Mouse (Mus musculus): ENCODE measurements around the gene Eif6.

Gene Eif6

DNA sequence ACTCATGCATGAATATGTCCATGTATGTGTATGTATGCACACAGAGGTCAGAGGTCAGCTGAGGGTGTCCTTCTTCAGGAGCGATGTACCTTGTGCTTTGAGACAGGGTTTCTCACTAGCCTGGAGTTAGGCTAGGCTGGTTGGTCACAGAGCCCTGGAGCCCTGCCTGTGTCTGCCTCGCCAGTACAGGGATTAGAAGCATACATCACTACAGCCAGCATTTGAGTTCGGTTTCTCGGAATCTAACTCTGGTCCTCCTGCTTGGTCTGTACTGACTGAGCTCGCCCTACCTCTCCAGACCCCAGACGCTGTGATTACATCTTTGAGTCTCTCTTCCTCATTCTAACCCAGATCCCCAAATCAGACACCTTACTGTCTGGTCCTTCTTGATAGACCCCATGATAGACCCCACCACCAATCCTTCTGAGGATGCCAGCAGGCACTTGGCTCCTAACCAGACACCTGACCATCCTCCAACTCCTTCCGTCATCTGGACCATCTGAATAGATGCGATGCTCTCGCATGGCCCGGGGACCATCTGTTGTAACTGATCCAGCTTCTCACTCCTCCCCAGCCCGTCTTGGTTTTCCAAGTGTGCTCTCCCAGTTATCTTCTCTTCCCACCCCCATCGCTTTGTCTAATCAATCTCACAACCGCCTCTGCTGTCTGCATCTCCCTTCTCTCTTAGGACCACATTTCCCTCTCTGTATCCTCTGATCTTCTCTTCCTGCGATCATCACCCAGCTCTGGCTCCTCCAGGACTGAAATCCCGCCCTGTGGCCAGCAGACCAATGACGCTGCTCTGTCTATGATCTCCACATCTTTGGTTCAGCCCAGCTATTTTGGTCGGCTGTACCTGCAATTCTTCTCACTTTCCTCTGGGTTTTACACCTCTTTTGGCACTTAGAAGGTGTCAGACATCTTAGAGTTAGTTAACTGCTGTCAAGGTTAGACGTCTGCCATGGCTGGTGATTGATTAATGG is 38.5 kb downstream of the Eif6 start:
- DNase-seq (ENCODE audit: low spot score), result no peak

DNA sequence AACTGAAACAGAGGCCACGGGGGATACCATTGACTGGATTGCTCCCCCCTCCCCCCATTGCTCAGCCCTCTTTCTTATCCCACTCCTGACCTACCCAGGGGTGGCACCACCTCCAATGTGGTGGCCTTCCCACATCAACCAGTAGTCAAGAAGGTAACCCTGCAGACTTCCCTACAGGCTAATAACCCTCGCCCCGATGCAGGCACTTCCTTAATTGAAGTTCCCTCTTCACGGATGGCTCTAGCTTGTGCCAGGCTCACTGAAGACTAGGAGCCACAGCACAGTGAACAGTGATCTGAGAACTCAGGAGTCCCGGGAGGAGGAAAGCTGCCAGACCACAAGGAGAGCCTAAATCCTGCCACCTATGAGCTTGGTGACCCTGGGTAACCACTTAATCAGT is 39.8 kb downstream of the Eif6 start:
- DNase-seq (ENCODE audit: low spot score), result no peak

DNA sequence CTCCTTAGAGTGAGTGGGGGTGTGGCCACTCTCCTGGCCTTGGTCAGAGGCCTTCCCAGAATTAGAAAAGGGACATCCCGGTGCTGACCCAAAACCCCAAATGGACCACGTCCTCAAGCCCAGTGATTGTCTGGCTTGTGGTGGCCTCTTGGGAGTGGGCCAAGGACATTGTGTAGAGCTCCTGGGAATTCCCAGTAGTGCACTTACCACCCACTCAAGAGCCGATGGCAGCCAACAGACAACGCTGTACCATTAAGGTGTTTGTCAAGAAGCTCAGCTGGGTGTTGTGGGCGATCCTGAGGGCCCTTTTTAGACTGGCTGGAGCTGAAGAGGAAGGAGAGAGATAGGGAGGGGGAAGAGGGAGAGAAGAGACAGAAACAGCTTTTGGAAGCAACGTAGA is 42.2 kb downstream of the Eif6 start:
- DNase-seq (ENCODE audit: low spot score), result no peak

DNA sequence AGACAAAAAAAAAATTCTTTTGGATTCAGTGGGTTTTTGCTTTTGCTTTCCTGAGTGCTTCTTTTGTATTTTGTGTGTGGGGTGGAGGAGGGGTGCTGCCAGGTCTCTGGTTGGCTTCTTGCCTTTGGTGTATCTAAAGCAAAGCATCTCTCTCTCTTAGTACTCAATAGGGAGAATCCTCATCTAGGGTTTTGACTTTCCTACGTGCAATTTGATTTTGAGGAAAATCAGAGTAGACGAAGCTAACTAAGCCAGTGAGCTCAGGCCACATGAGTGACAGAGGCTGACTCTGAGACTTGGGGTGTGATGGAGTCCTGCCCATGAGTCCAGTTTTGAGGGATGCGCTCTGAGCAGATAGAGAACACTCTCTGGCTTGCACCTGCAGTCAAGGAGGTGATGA is 47.2 kb downstream of the Eif6 start:
- DNase-seq (ENCODE audit: low spot score), result no peak

DNA sequence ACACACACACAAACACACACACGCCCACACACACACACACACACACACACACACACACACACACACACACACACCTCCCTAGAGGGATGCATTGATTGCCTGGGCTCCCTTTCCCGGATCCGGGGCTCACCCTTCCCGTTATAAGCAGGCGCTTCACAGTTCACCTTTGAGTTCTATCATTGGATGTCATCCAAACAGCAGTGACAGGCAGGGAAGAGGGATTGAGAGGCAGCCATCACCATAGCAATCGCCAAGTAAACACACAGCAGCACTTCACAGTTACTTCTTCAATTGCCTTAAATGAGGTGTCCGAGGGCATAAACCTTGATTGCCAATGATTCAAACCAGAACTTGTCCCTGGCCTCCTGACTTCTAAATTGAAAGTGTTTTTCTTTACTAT is 47.7 kb downstream of the Eif6 start:
- DNase-seq (ENCODE audit: low spot score), result no peak

DNA sequence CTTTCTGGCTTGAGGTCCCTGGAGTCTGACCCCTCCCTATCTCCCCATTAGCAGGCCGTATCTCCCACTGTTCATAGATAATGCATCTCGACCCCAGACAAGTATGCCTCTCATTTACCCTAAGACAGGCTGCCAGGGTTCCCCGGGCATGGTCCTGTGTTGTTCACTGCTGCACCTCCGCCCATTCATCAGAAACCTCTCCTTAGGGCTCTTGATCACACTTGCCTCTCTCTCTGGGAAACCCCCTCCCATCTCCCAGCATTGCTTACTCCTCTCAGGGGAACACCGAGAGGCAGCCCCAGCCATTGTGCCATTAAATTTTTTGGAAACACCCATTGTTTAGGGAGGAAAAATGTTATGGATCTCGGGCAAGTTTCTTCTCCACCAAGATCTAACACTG is 48.7 kb downstream of the Eif6 start:
- DNase-seq (ENCODE audit: low spot score), result no peak

DNA sequence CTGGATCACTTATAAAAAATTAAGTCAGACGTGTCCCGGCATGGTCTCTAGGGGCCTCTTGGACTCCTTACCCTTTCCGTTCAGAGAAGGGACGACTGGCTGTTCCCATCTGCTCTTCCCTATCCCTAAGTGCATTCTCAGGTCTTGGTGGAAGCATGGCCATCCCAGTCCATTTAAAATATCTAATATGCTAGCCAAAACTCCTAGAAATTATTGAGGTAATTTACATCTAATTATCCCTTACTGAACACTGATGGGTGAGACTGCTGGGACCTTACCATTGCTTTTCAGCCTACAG is 49.1 kb downstream of the Eif6 start:
- no peak for DNase-seq (ENCODE audit: low spot score)

DNA sequence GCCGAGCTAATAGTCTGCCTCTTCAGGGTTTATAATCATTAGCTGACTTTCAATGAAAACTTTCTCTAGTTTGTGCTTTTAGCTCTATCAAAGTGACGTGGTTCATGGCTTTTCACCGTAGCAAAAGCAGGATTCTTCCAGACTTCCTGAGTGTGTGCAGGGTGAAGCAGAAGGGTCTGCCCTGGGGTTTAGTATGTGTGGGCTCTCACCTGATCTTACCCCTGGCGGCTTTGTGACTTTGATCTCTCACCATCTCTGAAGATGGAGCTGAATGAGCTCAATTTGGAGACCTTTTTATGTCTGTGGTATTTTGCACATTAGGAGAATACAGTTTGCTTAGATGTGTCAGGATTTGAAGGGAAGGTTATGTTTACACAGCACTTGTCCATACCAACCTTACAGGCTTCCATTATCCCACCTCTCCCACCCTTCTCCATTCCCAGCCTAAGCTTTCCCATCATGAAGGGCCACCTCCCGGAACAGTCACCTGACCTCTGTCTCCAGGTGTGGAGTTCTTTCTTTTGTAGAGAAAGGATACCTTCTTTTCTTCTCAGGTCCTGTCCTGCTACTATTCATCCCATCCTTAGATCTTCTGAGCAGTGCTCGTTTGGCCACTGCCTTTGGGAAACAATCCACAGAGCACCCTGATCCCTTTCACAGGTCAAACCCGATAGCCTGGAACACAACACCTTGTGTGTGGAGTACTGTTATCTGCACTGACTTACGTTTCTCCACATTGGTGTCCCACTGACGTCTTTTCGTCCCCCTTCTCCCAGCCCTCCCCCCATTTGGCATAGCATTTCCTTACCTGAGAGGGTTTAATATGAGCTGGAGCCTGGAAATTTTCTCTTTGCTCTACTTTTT is 49.7 kb downstream of the Eif6 start:
- no peak for DNase-seq (ENCODE audit: low spot score)

DNA sequence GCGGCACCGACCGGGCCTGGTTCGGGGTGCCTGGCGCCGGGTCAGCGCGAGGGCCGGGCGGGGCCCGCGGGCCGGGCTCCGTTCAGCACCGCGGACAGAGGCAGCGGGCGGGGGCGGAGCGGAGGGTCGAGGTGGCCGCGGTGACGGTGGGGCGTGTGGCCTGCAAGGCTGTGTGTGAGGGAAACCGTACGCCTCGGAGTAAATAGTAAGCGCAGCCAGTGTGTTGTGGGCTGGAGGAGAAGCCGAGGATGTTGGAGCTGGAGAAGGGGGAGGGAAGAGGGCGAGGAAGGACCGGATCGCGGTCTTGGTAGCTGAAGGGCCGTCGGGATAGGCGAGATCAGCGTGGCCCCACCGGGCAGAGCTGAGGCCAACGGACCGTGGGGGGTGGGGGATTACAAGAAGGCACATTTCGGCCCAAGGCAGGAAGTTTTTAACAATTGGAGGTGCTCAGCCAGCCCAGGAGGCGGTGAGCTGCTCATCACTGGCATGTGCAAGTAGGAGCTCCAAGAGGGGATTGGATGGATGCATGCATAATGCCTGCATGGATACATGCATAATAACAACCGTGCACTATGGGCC is 51.0 kb downstream of the Eif6 start:
- no peak for DNase-seq (ENCODE audit: low spot score)

DNA sequence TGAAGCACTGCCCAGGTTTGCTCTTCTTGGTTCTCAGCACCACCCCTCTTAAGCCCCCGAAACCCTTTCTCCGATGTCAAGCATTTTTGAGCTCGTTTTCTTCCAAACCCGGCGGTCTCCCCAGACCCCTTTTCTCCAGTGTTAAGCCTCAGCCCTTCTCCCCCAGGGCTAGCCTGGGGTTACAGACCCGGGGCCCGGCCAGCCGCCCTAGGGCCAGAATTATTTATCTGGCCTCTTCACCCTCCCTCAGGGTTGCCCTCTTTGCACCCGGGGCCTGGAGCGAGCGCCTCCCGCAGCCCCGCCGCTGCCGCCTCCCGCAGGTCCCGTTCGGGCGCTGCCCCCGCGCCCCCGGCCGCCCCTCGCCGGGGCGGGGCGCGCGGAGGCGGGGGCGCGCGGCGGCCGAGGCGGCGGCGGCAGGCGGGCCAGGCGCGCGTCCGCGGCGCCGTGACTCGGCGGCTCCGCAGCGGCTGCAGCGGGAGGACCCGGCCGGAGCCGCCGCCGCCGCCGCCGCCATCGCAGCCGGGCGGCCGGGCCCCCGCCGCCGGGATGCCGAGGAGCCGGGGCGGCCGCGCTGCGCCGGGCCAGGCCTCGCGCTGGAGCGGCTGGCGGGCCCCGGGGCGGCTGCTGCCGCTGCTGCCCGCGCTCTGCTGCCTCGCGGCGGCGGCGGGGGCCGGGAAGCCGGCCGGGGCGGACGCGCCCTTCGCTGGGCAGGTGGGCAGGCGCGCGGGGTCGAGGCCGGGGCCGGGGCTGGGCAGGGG is 51.6 kb downstream of the Eif6 start, which contains the start of gene Mmp24:
Gene Mmp24, plus strand, starts transcription at position 416 of the 758 bp plus-strand sequence.
- DNase-seq (ENCODE audit: low spot score), result no peak

DNA sequence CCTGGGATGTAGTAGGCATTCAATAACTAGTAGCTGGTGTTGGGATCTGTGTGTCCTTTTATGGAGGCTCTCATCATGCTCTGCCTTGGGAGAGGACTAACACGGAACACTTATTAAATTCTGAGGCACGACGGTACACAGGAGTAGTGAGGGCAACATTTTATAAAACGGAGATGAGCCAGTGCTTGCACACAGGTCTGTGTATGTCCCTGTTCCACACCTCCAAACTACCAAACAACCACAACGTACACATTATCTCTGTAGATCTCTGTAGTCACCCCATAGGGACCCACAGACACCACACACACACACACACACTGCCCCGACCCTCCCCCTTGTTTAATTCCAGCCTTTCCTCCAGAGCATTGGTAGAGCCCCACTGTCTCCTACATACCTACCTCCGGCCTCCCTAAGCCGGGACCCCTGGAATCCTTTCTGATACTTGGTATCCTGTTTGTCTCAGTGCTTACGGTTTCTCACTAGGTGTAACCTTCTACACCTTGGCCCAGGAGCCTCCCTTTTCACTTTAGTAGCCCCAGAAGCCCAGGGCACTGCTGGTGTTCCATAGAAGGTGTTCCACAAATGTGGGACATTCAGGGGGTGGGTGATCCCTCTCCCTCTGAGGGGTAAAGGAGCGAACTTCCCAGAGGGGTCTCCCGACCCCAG is 52.3 kb downstream of the Eif6 start:
- no peak for DNase-seq (ENCODE audit: low spot score)

DNA sequence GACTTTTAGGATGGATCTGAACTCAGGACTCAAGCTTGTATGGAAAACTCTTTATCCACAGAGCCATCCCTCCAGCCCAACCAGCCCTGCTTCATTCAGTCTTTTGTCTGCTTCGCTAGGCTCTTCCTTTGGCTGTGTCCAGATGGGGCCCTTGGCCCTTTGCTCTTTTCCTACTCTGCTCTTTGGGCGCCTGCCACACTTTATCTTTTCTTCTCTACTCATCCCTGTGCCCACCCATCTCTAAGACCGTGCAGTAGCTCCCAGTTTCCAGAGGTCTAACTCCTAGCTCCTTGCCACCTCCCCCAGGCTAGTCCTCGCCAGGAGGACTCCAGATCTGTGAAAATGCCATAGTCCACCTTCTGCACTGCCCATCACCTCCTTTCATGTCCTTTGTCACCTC is 53.1 kb downstream of the Eif6 start:
- DNase-seq (ENCODE audit: low spot score), result no peak

All from spleen, adult 12 weeks (tissue).